Mouse (Mus musculus): Measurements from ENCODE around the gene Pkig. TPM values are rescaled to one million over a fixed set of nuclear protein-coding genes. Genes with fewer than 3 reads are reported as not detected.
"Not testable (repeated sequence)": the region's sequence is repeated elsewhere in the genome, so short reads cannot be mapped to it uniquely, and the experiment has no call there.

The Pkig gene
- polyA plus RNA-seq, 1 experiment from 2014 or later, result 174 TPM

- under 1% methylated on average over 71 of the region's 74 CpGs for WGBS
- ATAC-seq (replicated peaks; ENCODE audit: low FRiP score), result peak; percentile 96
- Histone ChIP-seq H3K36me3 (0 out of 2 replicates have a peak, but pooled peaks cover 6% of the 10 kb centered on the region), H3K27me3 (no peaks in the 10 kb centered on the region), H3K9ac (peak within 1 kb of the TSS; percentile 96), H3K4me2 (peak within 1 kb of the TSS; percentile 67), H3K9me3 (replicated peaks) (no peaks in the 10 kb centered on the region), H3K27ac (peak within 1 kb of the TSS; percentile 100), H3K4me3 (replicated peaks) (peak within 1 kb of the TSS; percentile 97), H3K4me1 (peaks cover 41% of the 10 kb centered on the region)
These were observed 13.4 kb upstream of the Pkig start, which contains the start of gene Serinc3 for GRCm38 (mm10) chr2:163644575-163645385. TSS of gene Serinc3 (minus strand) at chr2:163645131.

GRCm38 (mm10) chr2:163645700-163646460 is 12.3 kb upstream of the Pkig start:
- WGBS, result 77% methylated on average over 11 of the region's 11 CpGs

GRCm38 (mm10) chr2:163646461-163647080 is 11.6 kb upstream of the Pkig start:
- no peak overlapping the region for H3K27ac ChIP-seq
- no peak overlapping the region for H3K9ac ChIP-seq
- peaks cover 10% of the 10 kb centered on the region for H3K9me3 ChIP-seq (replicated peaks)
- ATAC-seq (replicated peaks; ENCODE audit: low FRiP score), result no peak
- peaks cover 27% of the 10 kb centered on the region for H3K4me1 ChIP-seq
- H3K36me3 ChIP-seq, result no peaks in the 10 kb centered on the region
- no peak overlapping the region for H3K4me3 ChIP-seq (replicated peaks)
- H3K4me2 ChIP-seq, result no peak overlapping the region
- H3K27me3 ChIP-seq, result no peaks in the 10 kb centered on the region
- 89% methylated on average over 5 of the region's 5 CpGs for WGBS

More at GRCm38 (mm10) chr2:163645700-163646460, 12.3 kb upstream of the Pkig start:
- no peaks in the 10 kb centered on the region for H3K36me3 ChIP-seq
- H3K27ac ChIP-seq, result peak overlapping the region; percentile 100
- peaks cover 34% of the 10 kb centered on the region for H3K4me1 ChIP-seq
- no peaks in the 10 kb centered on the region for H3K27me3 ChIP-seq
- no peak overlapping the region for H3K4me2 ChIP-seq
- H3K9me3 ChIP-seq (replicated peaks), result peaks cover 10% of the 10 kb centered on the region
- H3K9ac ChIP-seq, result no peak overlapping the region
- H3K4me3 ChIP-seq (replicated peaks), result no peak overlapping the region; the same call in 1 of the 2 replicates
- 0 out of 2 replicates have a peak, but pooled peaks have one; percentile 0 for ATAC-seq (replicated peaks; ENCODE audit: low FRiP score)

- H3K9ac ChIP-seq; H3K36me3 ChIP-seq; H3K4me3 ChIP-seq (replicated peaks); H3K27ac ChIP-seq; ATAC-seq (replicated peaks; ENCODE audit: low FRiP score); H3K27me3 ChIP-seq; H3K9me3 ChIP-seq (replicated peaks); H3K4me2 ChIP-seq: not testable (repeated sequence)
- peaks cover 20% of the 10 kb centered on the region for H3K4me1 ChIP-seq
- 96% methylated on average over 9 of the region's 12 CpGs for WGBS
These were observed 2.5 kb upstream of the Pkig start for GRCm38 (mm10) chr2:163655699-163656098.

GRCm38 (mm10) chr2:163657486-163657885 is 700 bp upstream of the Pkig start:
- Histone ChIP-seq H3K36me3 (no peaks in the 10 kb centered on the region), H3K4me3 (replicated peaks) (no peak overlapping the region), H3K4me1 (peaks cover 38% of the 10 kb centered on the region), H3K4me2 (no peak overlapping the region), H3K9ac (no peak overlapping the region), H3K9me3 (replicated peaks) (no peaks in the 10 kb centered on the region), H3K27ac (no peak overlapping the region), H3K27me3 (no peaks in the 10 kb centered on the region)
- no peak for ATAC-seq (replicated peaks; ENCODE audit: low FRiP score)
- WGBS, result 87% methylated on average over 2 of the region's 2 CpGs

GRCm38 (mm10) chr2:163658941-163659340 is 755 bp downstream of the Pkig start:
- no peak for ATAC-seq (replicated peaks; ENCODE audit: low FRiP score)
- Histone ChIP-seq H3K4me2 (peak overlapping the region; percentile 79), H3K4me3 (replicated peaks) (peak overlapping the region; percentile 93), H3K9me3 (replicated peaks) (no peaks in the 10 kb centered on the region), H3K27me3 (no peaks in the 10 kb centered on the region), H3K4me1 (peaks cover 44% of the 10 kb centered on the region), H3K9ac (peak overlapping the region; percentile 81), H3K36me3 (no peaks in the 10 kb centered on the region), H3K27ac (peak overlapping the region; percentile 87)
- WGBS, result 2% methylated on average over 8 of the region's 8 CpGs

GRCm38 (mm10) chr2:163659431-163659830 is 1.2 kb downstream of the Pkig start:
- peak overlapping the region; percentile 87; the same call in 1 of the 2 replicates for H3K27ac ChIP-seq
- no peak for ATAC-seq (replicated peaks; ENCODE audit: low FRiP score)
- peak overlapping the region; percentile 81; the same call in 1 of the 2 replicates for H3K9ac ChIP-seq

GRCm38 (mm10) chr2:163660103-163660701 is 2.0 kb downstream of the Pkig start:
- Histone ChIP-seq H3K36me3 (no peaks in the 10 kb centered on the region), H3K4me2 (peak overlapping the region; percentile 16; the same call in 1 of the 2 replicates), H3K4me1 (peaks cover 49% of the 10 kb centered on the region), H3K27me3 (no peaks in the 10 kb centered on the region), H3K9me3 (replicated peaks) (no peaks in the 10 kb centered on the region), H3K9ac (0 out of 2 replicates have a peak overlapping the region, but pooled peaks have one; percentile 17), H3K27ac (peak overlapping the region; percentile 82), H3K4me3 (replicated peaks) (no peak overlapping the region)
- ATAC-seq (replicated peaks; ENCODE audit: low FRiP score), result no peak
- whole genome bisulfite sequencing, result 58% methylated on average over 5 of the region's 5 CpGs

More at GRCm38 (mm10) chr2:163659431-163659830, 1.2 kb downstream of the Pkig start:
- H3K4me2 ChIP-seq, result peak overlapping the region; percentile 79
- H3K9me3 ChIP-seq (replicated peaks), result no peaks in the 10 kb centered on the region
- 74% methylated on average over 12 of the region's 12 CpGs for WGBS
- no peaks in the 10 kb centered on the region for H3K36me3 ChIP-seq
- H3K27me3 ChIP-seq, result no peaks in the 10 kb centered on the region
- H3K4me1 ChIP-seq, result peaks cover 49% of the 10 kb centered on the region
- H3K4me3 ChIP-seq (replicated peaks), result peak overlapping the region; percentile 93

GRCm38 (mm10) chr2:163661371-163661850 is 3.2 kb downstream of the Pkig start:
- Histone ChIP-seq H3K27me3 (no peaks in the 10 kb centered on the region), H3K36me3 (no peaks in the 10 kb centered on the region), H3K27ac (peak overlapping the region; percentile 82), H3K4me3 (replicated peaks) (no peak overlapping the region), H3K9me3 (replicated peaks) (no peaks in the 10 kb centered on the region), H3K9ac (no peak overlapping the region), H3K4me1 (peaks cover 49% of the 10 kb centered on the region), H3K4me2 (peak overlapping the region; percentile 13)
- peak; percentile 82 for ATAC-seq (replicated peaks; ENCODE audit: low FRiP score)
- WGBS, result 30% methylated on average over 6 of the region's 6 CpGs

GRCm38 (mm10) chr2:163662076-163662475 is 3.9 kb downstream of the Pkig start:
- ATAC-seq (replicated peaks; ENCODE audit: low FRiP score), result no peak
- WGBS, result 83% methylated on average over 5 of the region's 5 CpGs
- Histone ChIP-seq H3K4me2 (peak overlapping the region; percentile 6; the same call in 1 of the 2 replicates), H3K27me3 (no peaks in the 10 kb centered on the region), H3K27ac (peak overlapping the region; percentile 82), H3K36me3 (no peaks in the 10 kb centered on the region), H3K4me1 (peaks cover 49% of the 10 kb centered on the region), H3K9ac (no peak overlapping the region), H3K9me3 (replicated peaks) (no peaks in the 10 kb centered on the region), H3K4me3 (replicated peaks) (no peak overlapping the region)

GRCm38 (mm10) chr2:163662698-163663221 is 4.6 kb downstream of the Pkig start:
- no peaks in the 10 kb centered on the region for H3K9me3 ChIP-seq (replicated peaks)
- H3K9ac ChIP-seq, result no peak overlapping the region
- 43% methylated on average over 2 of the region's 2 CpGs for WGBS
- peaks cover 49% of the 10 kb centered on the region for H3K4me1 ChIP-seq
- no peaks in the 10 kb centered on the region for H3K36me3 ChIP-seq
- H3K27ac ChIP-seq, result 0 out of 2 replicates have a peak overlapping the region, but pooled peaks have one; percentile 82
- no peak overlapping the region for H3K4me2 ChIP-seq
- H3K27me3 ChIP-seq, result no peaks in the 10 kb centered on the region
- no peak for ATAC-seq (replicated peaks; ENCODE audit: low FRiP score)
- H3K4me3 ChIP-seq (replicated peaks), result no peak overlapping the region

All from kidney, embryonic 15.5 days (tissue).